ENCODE assay signal across 15 mouse cellular contexts in genomic region chr19:20409541-20410528, GRCm38 (mm10). TPM values are rescaled to one million over a fixed set of nuclear protein-coding genes. Genes with fewer than 3 reads are reported as not detected.
A peak's percentile ranks its signal among the peaks of the same experiment; 100 is the strongest.
DNase-seq lines count a peak whose midpoint lies in the region; ATAC-seq and TF ChIP-seq lines count a peak whose summit lies in the region.
"Had no signal": no experiment of that assay in that cellular context is flagged by ENCODE, and none has a peak within 500 bp of the region (broad histone marks: within the 10 kb centered on the region; RNA-seq: fewer than 3 reads in every experiment).

No protein-coding gene starts in this region.

- no peaks in the 10 kb centered on the region for H3K79me2 ChIP-seq in macrophage (ENCODE audit: inconsistent target)

- H3K4me3 ChIP-seq in lung, embryonic 14.5 days (ENCODE audit: low read depth, low read length), result no peak overlapping the region
- H3K4me3 ChIP-seq in lung, adult 2 months (replicated peaks; ENCODE audit: extremely low read depth, low read depth, low read length), result no peak overlapping the region
- H3K4me3 ChIP-seq in macrophage (ENCODE audit: inconsistent target), result no peak overlapping the region
- H3K4me3 ChIP-seq in hindbrain, embryonic 16.5 days (ENCODE audit: low read length), result no peak overlapping the region
- H3K4me3 ChIP-seq: erythroblast, embryonic 14.5 days; intestine, embryonic 15.5 days; neural tube, embryonic 15.5 days had no signal

- peak overlapping the region; percentile 59 for H3K27ac ChIP-seq in lung, embryonic 14.5 days (ENCODE audit: low read depth)
- peak overlapping the region; percentile 66 for H3K27ac ChIP-seq in macrophage
- no peak overlapping the region for H3K27ac ChIP-seq in hindbrain, embryonic 16.5 days (ENCODE audit: low read depth, low read length)
- H3K27ac ChIP-seq: intestine, embryonic 15.5 days; neural tube, embryonic 15.5 days had no signal

- H3K4me2 ChIP-seq in lung, embryonic 14.5 days, result no peak overlapping the region
- H3K4me2 ChIP-seq in hindbrain, embryonic 16.5 days (ENCODE audit: low read length), result no peak overlapping the region
- H3K4me2 ChIP-seq: intestine, embryonic 15.5 days; neural tube, embryonic 15.5 days had no signal

- DNase-seq in lung, embryonic 14.5 days, result peak; percentile 62
- no peak for DNase-seq in lung, adult 2 months
- peak; percentile 21 to 35 for DNase-seq in B cell, adult 2 months
- DNase-seq in T-cell, adult 2 months (ENCODE audit: low spot score), result peak; percentile 10
- DNase-seq in cerebellum, adult 11 months, result no peak
- no peak for DNase-seq in layer of hippocampus, adult 18-20 months (ENCODE audit: low spot score in 2 of 2)
- DNase-seq: adrenal gland, postnatal 25 days; cerebellum, adult 18-20 months; heart, postnatal 10 days; midbrain, embryonic 14.5 days had no signal

- WGBS in lung, embryonic 14.5 days, result 34% methylated on average over 9 of the region's 9 CpGs
- 30% methylated on average over 9 of the region's 9 CpGs for WGBS in lung, adult 2 months
- WGBS in macrophage (ENCODE audit: missing documents), result 16% methylated on average over 9 of the region's 9 CpGs
- WGBS in hindbrain, embryonic 16.5 days, result 77% methylated on average over 9 of the region's 9 CpGs

- peaks cover 7% of the 10 kb centered on the region; the same call in 1 of the 2 replicates for H3K4me1 ChIP-seq in lung, embryonic 14.5 days (ENCODE audit: insufficient read depth)
- peaks cover 3% of the 10 kb centered on the region for H3K4me1 ChIP-seq in lung, adult 2 months (ENCODE audit: control insufficient read depth, insufficient read depth, low read length)
- H3K4me1 ChIP-seq in hindbrain, embryonic 16.5 days (ENCODE audit: control insufficient read depth, insufficient read depth, low read depth, low read length), result no peaks in the 10 kb centered on the region
- H3K4me1 ChIP-seq: intestine, embryonic 15.5 days; neural tube, embryonic 15.5 days had no signal

- TF ChIP-seq POLR2A in lung, adult 2 months (IDR thresholded peaks at IDR 0.05; ENCODE audit: borderline replicate concordance, extremely low read depth, low read depth, low read length), result no peak

- TF ChIP-seq CTCF in lung, embryonic 14.5 days (IDR thresholded peaks at IDR 0.05; ENCODE audit: low read depth), result no peak
- TF ChIP-seq CTCF in lung, adult 2 months (IDR thresholded peaks at IDR 0.05; ENCODE audit: insufficient read depth, low read length), result no peak

- H3K27me3 ChIP-seq in lung, embryonic 14.5 days (ENCODE audit: insufficient read depth, low read length), result no peaks in the 10 kb centered on the region
- no peaks in the 10 kb centered on the region for H3K27me3 ChIP-seq in hindbrain, embryonic 16.5 days (replicated peaks; ENCODE audit: control insufficient read depth, insufficient read depth, low read length)
- H3K27me3 ChIP-seq: intestine, embryonic 15.5 days; neural tube, embryonic 15.5 days had no signal

- H3K9ac ChIP-seq in lung, embryonic 14.5 days, result no peak overlapping the region
- no peak overlapping the region for H3K9ac ChIP-seq in hindbrain, embryonic 16.5 days (ENCODE audit: low read depth, low read length)
- H3K9ac ChIP-seq: intestine, embryonic 15.5 days; neural tube, embryonic 15.5 days had no signal

- no peaks in the 10 kb centered on the region for H3K9me3 ChIP-seq in lung, embryonic 14.5 days (ENCODE audit: low read depth, low read length)
- H3K9me3 ChIP-seq in hindbrain, embryonic 16.5 days (ENCODE audit: control insufficient read depth, low read length), result no peaks in the 10 kb centered on the region
- H3K9me3 ChIP-seq: intestine, embryonic 15.5 days; neural tube, embryonic 15.5 days had no signal

- no peaks in the 10 kb centered on the region for H3K36me3 ChIP-seq in lung, embryonic 14.5 days (ENCODE audit: insufficient read depth)
- H3K36me3 ChIP-seq in macrophage (ENCODE audit: inconsistent target), result no peaks in the 10 kb centered on the region
- no peaks in the 10 kb centered on the region for H3K36me3 ChIP-seq in hindbrain, embryonic 16.5 days (ENCODE audit: control insufficient read depth, insufficient read depth, low read length)
- H3K36me3 ChIP-seq: intestine, embryonic 15.5 days; neural tube, embryonic 15.5 days had no signal

- peak; percentile 63; the same call in 1 of the 2 replicates for ATAC-seq in lung, embryonic 14.5 days (ENCODE audit: insufficient read depth)
- no peak for ATAC-seq in hindbrain, embryonic 16.5 days
- ATAC-seq: intestine, embryonic 15.5 days had no signal

RNA-seq across cellular contexts. Expression of gene Anxa1, which starts 19.1 kb away (rescaled TPM):
- polyA plus RNA-seq in lung, embryonic 14.5 days (2014; fragmentation: Nextera tagmentation; extraction: Ambion mirVana), result 91.5 and 111 TPM in 2 replicates
- 23.6 and 47.8 TPM in 2 replicates for polyA plus RNA-seq in lung, adult 2 months (2012; rRNA removed)
- 1,000 to 10,000 TPM in 1 of 26 experiments, 100 to 1,000 TPM in 19, 10 to 100 TPM in 6; 77.8 to 1,070 (median 425) TPM for total RNA-seq in macrophage (2018; cell fraction: chromatin; rRNA removed)
- total RNA-seq in macrophage (2018; cell fraction: cytosol; rRNA removed), result 100 to 1,000 TPM; 223 to 803 (median 487) TPM
- total RNA-seq in macrophage (2018; cell fraction: nucleus; rRNA removed), result 100 to 1,000 TPM in 23 of 26 experiments, 10 to 100 TPM in 3; 82.2 to 750 (median 270) TPM
- polyA plus RNA-seq in macrophage (2018), result 406 to 1,005 TPM (median 588 TPM) in 3 replicates
- 9.7 and 16.0 TPM in 2 replicates for polyA plus RNA-seq in hindbrain, embryonic 16.5 days (2015; fragmentation: Nextera tagmentation; extraction: Ambion mirVana)
- total RNA-seq in layer of hippocampus, adult 18-20 months (2021), result 1 to 10 TPM; 1.4 to 2.5 TPM
- polyA plus RNA-seq: erythroblast, embryonic 14.5 days had no signal

Comparison
In these comparisons a context has a peak if more than half of its experiments do, and no peak if none do; other contexts are left out.
1. DNase-seq: peak in lung, embryonic 14.5 days (single experiment), B cell, adult 2 months (2 of 2) and T-cell, adult 2 months (single experiment); none in lung, adult 2 months (single experiment), cerebellum, adult 11 months (single experiment) and layer of hippocampus, adult 18-20 months (0 of 2).